Comparison of ENCODE assay signal across 9 mouse cellular contexts in genomic region chr19:56724126-56724597, GRCm38 (mm10). TPM values are rescaled to one million over a fixed set of nuclear protein-coding genes. Genes with fewer than 3 reads are reported as not detected.
DNase-seq lines count a peak whose midpoint lies in the region; ATAC-seq and TF ChIP-seq lines count a peak whose summit lies in the region.
"Had no signal": no experiment of that assay in that cellular context is flagged by ENCODE, and none has a peak within 500 bp of the region (broad histone marks: within the 10 kb centered on the region; RNA-seq: fewer than 3 reads in every experiment).

No protein-coding gene starts in this region.

- peak overlapping the region; percentile 96 for H3K27ac ChIP-seq in layer of hippocampus, adult 2 months
- no peak overlapping the region for H3K27ac ChIP-seq in forebrain, embryonic 16.5 days (ENCODE audit: low read length)
- no peak overlapping the region for H3K27ac ChIP-seq in midbrain, embryonic 15.5 days

- no peak for DNase-seq in layer of hippocampus, adult 2 months (ENCODE audit: low spot score in 2 of 2)
- no peak for DNase-seq in layer of hippocampus, adult 18-20 months (ENCODE audit: low spot score in 2 of 2)
- peak; percentile 51 to 71 for DNase-seq in kidney, postnatal 25 days
- DNase-seq in layer of hippocampus, postnatal 25 days (ENCODE audit: extremely low spot score in 1 of 2, low spot score in 1 of 2), result no peak
- no peak for DNase-seq in retina, embryonic 14.5 days (ENCODE audit: low spot score)

- peaks cover 49% of the 10 kb centered on the region for H3K4me1 ChIP-seq in forebrain, embryonic 16.5 days (replicated peaks; ENCODE audit: control insufficient read depth, insufficient read depth, low read length)
- peaks cover 53% of the 10 kb centered on the region for H3K4me1 ChIP-seq in midbrain, embryonic 15.5 days

- H3K9ac ChIP-seq in forebrain, embryonic 16.5 days (replicated peaks; ENCODE audit: low read depth, low read length), result no peak overlapping the region
- H3K9ac ChIP-seq in midbrain, embryonic 15.5 days, result no peak overlapping the region

- H3K27me3 ChIP-seq in forebrain, embryonic 16.5 days (replicated peaks; ENCODE audit: control insufficient read depth, insufficient read depth, low read length), result peaks cover 39% of the 10 kb centered on the region
- H3K27me3 ChIP-seq in midbrain, embryonic 15.5 days (replicated peaks), result peaks cover 58% of the 10 kb centered on the region

- TF ChIP-seq CTCF in layer of hippocampus, adult 2 months (conservative IDR thresholded peaks at IDR 0.05), result no peak

- 6% methylated on average over 13 of the region's 13 CpGs for WGBS in forebrain, embryonic 16.5 days
- 9% methylated on average over 13 of the region's 13 CpGs for WGBS in midbrain, embryonic 15.5 days

- H3K4me3 ChIP-seq in layer of hippocampus, adult 2 months, result peak overlapping the region; percentile 73
- peak overlapping the region; percentile 62 for H3K4me3 ChIP-seq in forebrain, embryonic 16.5 days (replicated peaks; ENCODE audit: low read length)
- peak overlapping the region; percentile 59 for H3K4me3 ChIP-seq in midbrain, embryonic 15.5 days

- no peak for ATAC-seq in forebrain, embryonic 16.5 days
- ATAC-seq in midbrain, embryonic 15.5 days (replicated peaks), result no peak
- no peak for ATAC-seq in megakaryocyte progenitor cell, adult 5-6 weeks (replicated peaks; ENCODE audit: poor library complexity)

- H3K36me3 ChIP-seq in forebrain, embryonic 16.5 days (ENCODE audit: control insufficient read depth, insufficient read depth), result no peaks in the 10 kb centered on the region
- H3K36me3 ChIP-seq in midbrain, embryonic 15.5 days (replicated peaks), result no peaks in the 10 kb centered on the region

- no peaks in the 10 kb centered on the region for H3K9me3 ChIP-seq in forebrain, embryonic 16.5 days (ENCODE audit: control insufficient read depth, low read length)
- no peaks in the 10 kb centered on the region for H3K9me3 ChIP-seq in midbrain, embryonic 15.5 days

- peak overlapping the region; percentile 65 for H3K4me2 ChIP-seq in forebrain, embryonic 16.5 days (ENCODE audit: low read length)
- H3K4me2 ChIP-seq in midbrain, embryonic 15.5 days, result peak overlapping the region; percentile 97

RNA-seq across cellular contexts. Expression of gene Adrb1, which starts 2.2 kb away (rescaled TPM):
- total RNA-seq in layer of hippocampus, adult 2 months (2021), result 10 to 100 TPM; 17.7 to 21.4 TPM
- 10 to 100 TPM; 20.5 to 23.9 TPM for total RNA-seq in layer of hippocampus, adult 18-20 months (2021)
- polyA plus RNA-seq in forebrain, embryonic 16.5 days (2015; fragmentation: Nextera tagmentation; extraction: Ambion mirVana), result 1.4 and 2.2 TPM in 2 replicates
- polyA plus RNA-seq in midbrain, embryonic 15.5 days (2015; fragmentation: Nextera tagmentation; extraction: Ambion mirVana), result 1.3 and 1.4 TPM in 2 replicates
- not detected in 2 replicates for total RNA-seq in megakaryocyte progenitor cell, adult 5-6 weeks (2015)
- total RNA-seq in megakaryocyte progenitor cell, adult 5-6 weeks (2017), result 0.04 TPM in 1 of 2 replicates, not detected in the other
- total RNA-seq in layer of hippocampus, postnatal 25 days (2021), result 10 to 100 TPM; 17.6 to 18.4 TPM
- total RNA-seq: MEL had no signal

Comparison
In these comparisons a context has a peak if more than half of its experiments do, and no peak if none do; other contexts are left out.
1. DNase-seq: peak in kidney, postnatal 25 days (2 of 2); none in layer of hippocampus, adult 2 months (0 of 2), layer of hippocampus, adult 18-20 months (0 of 2), layer of hippocampus, postnatal 25 days (0 of 2) and retina, embryonic 14.5 days (single experiment).
2. RNA of gene Adrb1, which starts 2.2 kb away (total RNA-seq): 20.5 to 23.9 TPM in layer of hippocampus, adult 18-20 months, 17.7 to 21.4 TPM in layer of hippocampus, adult 2 months and 17.6 to 18.4 TPM in layer of hippocampus, postnatal 25 days; 0.04 TPM in megakaryocyte progenitor cell, adult 5-6 weeks; every median in the first group is over 10 times any median in the second.
3. Peak in every context shown above with its lines, with median percentiles within 50 percentile points of each other: H3K4me3 ChIP-seq.